Mouse (Mus musculus) liver, embryonic 14.5 days (tissue): ENCODE results near the gene Gm1604a. TPM values are rescaled to one million over a fixed set of nuclear protein-coding genes. Genes with fewer than 3 reads are reported as not detected.
"Not testable (repeated sequence)": the region's sequence is repeated elsewhere in the genome, so short reads cannot be mapped to it uniquely, and the experiment has no call there.

Source experiments
- ATAC-seq: fragments of 200-750 bp; cut with Nextera tagmentation; 2 replicates; pipeline ENCODE4 v1.8.0; 2017; ENCODE audit warnings: moderate number of reproducible peaks, mild to moderate bottlenecking, moderate library complexity; ENCODE audit not compliant: insufficient read depth
- DNase-seq, 3 experiments: peaks; one replicate each; pipeline ENCODE4 v3.0.0-alpha.2; 2012 to 2013; ENCODE audit warnings: low read depth in 3 of 3, low spot score in 3 of 3
- H3K27ac ChIP-seq: fragments of 300-500 bp; sonication (generic); 2 replicates; pipeline ENCODE4 v1.5.1; 2014; ENCODE audit warnings: moderate library complexity, mild to moderate bottlenecking, control low read depth, inconsistent platforms
- H3K27me3 ChIP-seq: fragments of 300-500 bp; sonication (generic); 2 replicates; pipeline ENCODE4 v1.6.1; 2014; ENCODE audit warnings: mild to moderate bottlenecking, low read length, moderate library complexity; ENCODE audit not compliant: control insufficient read depth, insufficient read depth
- H3K36me3 ChIP-seq: fragments of 300-500 bp; sonication (generic); replicated peaks from 2 replicates; pipeline ENCODE4 v1.6.1; 2014; ENCODE audit warnings: low read depth; ENCODE audit not compliant: control insufficient read depth, insufficient read depth
- H3K4me1 ChIP-seq, 2 experiments: fragments of 200-500 bp in 1 of 2; fragments of 300-500 bp in 1 of 2; sonication (generic) in 1 of 2; replicated peaks; 2 replicates each; pipeline ENCODE4 v1.6.1; 2012 to 2014; ENCODE audit warnings: antibody characterized with exemption in 1 of 2, inconsistent platforms in 1 of 2, low read length in 1 of 2; ENCODE audit not compliant: control insufficient read depth in 2 of 2, insufficient read depth in 2 of 2
- H3K4me2 ChIP-seq: fragments of 300-500 bp; sonication (generic); 2 replicates; pipeline ENCODE4 v1.6.1; 2014; ENCODE audit warnings: low read depth, mild to moderate bottlenecking, control low read depth, moderate library complexity
- H3K4me3 ChIP-seq, 2 experiments: fragments of 200-500 bp in 1 of 2; fragments of 300-500 bp in 1 of 2; sonication (generic) in 1 of 2; 2 replicates each; pipeline ENCODE4 v1.5.1; 2012 to 2014; ENCODE audit warnings: low read depth in 2 of 2, low read length in 2 of 2, mild to moderate bottlenecking in 2 of 2, control low read depth in 1 of 2, inconsistent platforms in 1 of 2, moderate library complexity in 1 of 2; ENCODE audit not compliant: insufficient read depth in 1 of 2
- H3K9ac ChIP-seq: fragments of 300-500 bp; sonication (generic); replicated peaks from 2 replicates; pipeline ENCODE4 v1.6.1; 2014; ENCODE audit warnings: mild to moderate bottlenecking, control low read depth, moderate library complexity
- H3K9me3 ChIP-seq: fragments of 300-500 bp; sonication (generic); 2 replicates; pipeline ENCODE4 v1.6.1; 2016; ENCODE audit warnings: low read length, mixed read lengths; ENCODE audit not compliant: control insufficient read depth
- WGBS: fragments of 180-500 bp; shearing (Covaris S2); extraction: QIAGEN DNeasy Blood & Tissue Kit; methylation state at CpG from one replicate; pipeline ENCODE4 v1.1.7; 2014; ENCODE audit not compliant: insufficient replicate concordance; 5-methylcytosine and 5-hydroxymethylcytosine counted together
- polyA plus RNA-seq, 2 experiments: library from polyadenylated mRNA; depleted of rRNA in 1 of 2; stranded (reverse) in 1 of 2; unstranded in 1 of 2; fragments of >200 nt; fragmentation: Nextera tagmentation in 1 of 2; extraction: Ambion mirVana in 1 of 2; gene quantifications; 2 replicates each; pipeline versions ENCODE4 v1.2.1 to v1.2.3; 2012 to 2014

Gene Gm1604a
- polyA plus RNA-seq, 2 experiments, result 0.14 TPM; not detected in 1

- H3K4me3 ChIP-seq, H3K4me2 ChIP-seq, H3K9ac ChIP-seq, H3K27me3 ChIP-seq, DNase-seq, H3K9me3 ChIP-seq, H3K27ac ChIP-seq, ATAC-seq, H3K4me1 ChIP-seq, H3K36me3 ChIP-seq: not testable (repeated sequence)
- 66% methylated on average over 3 of the region's 14 CpGs for WGBS
Observed at GRCm38 (mm10) chr17:7025764-7026346, 487 bp downstream of the Gm1604a start.

- DNase-seq, H3K36me3 ChIP-seq, H3K4me2 ChIP-seq, H3K4me3 ChIP-seq, H3K27ac ChIP-seq, H3K9ac ChIP-seq, H3K27me3 ChIP-seq, H3K9me3 ChIP-seq, ATAC-seq, H3K4me1 ChIP-seq: not testable (repeated sequence)
- 45% methylated on average over 5 of the region's 7 CpGs for WGBS
Observed at GRCm38 (mm10) chr17:7030204-7030603, 4.8 kb downstream of the Gm1604a start.

GRCm38 (mm10) chr17:7030622-7031174 is 5.3 kb downstream of the Gm1604a start:
- WGBS, result 54% methylated on average over 3 of the region's 6 CpGs
- ATAC-seq, H3K4me3 ChIP-seq, H3K4me1 ChIP-seq, H3K9me3 ChIP-seq, H3K36me3 ChIP-seq, H3K4me2 ChIP-seq, DNase-seq, H3K27ac ChIP-seq, H3K9ac ChIP-seq, H3K27me3 ChIP-seq: not testable (repeated sequence)

- DNase-seq, H3K9me3 ChIP-seq, H3K4me3 ChIP-seq, H3K9ac ChIP-seq, ATAC-seq, H3K27ac ChIP-seq, H3K4me1 ChIP-seq, H3K27me3 ChIP-seq, H3K36me3 ChIP-seq, H3K4me2 ChIP-seq: not testable (repeated sequence)
- WGBS, result 43% methylated on average over 3 of the region's 17 CpGs
Observed at GRCm38 (mm10) chr17:7033192-7034166, 8.1 kb downstream of the Gm1604a start.

GRCm38 (mm10) chr17:7068997-7069539 is 43.7 kb downstream of the Gm1604a start:
- WGBS, result 32% methylated on average over 2 of the region's 4 CpGs
- not testable (repeated sequence) for H3K4me3 ChIP-seq, ATAC-seq, H3K4me2 ChIP-seq, DNase-seq, H3K36me3 ChIP-seq, H3K9ac ChIP-seq, H3K9me3 ChIP-seq, H3K4me1 ChIP-seq, H3K27ac ChIP-seq, H3K27me3 ChIP-seq

- 64% methylated on average over 5 of the region's 7 CpGs for WGBS
- not testable (repeated sequence) for H3K27ac ChIP-seq
Observed at GRCm38 (mm10) chr17:7069561-7070240, 44.3 kb downstream of the Gm1604a start.

More at GRCm38 (mm10) chr17:7069561-7070240, 44.3 kb downstream of the Gm1604a start:
- H3K9ac ChIP-seq, H3K4me1 ChIP-seq, ATAC-seq, H3K9me3 ChIP-seq, H3K27me3 ChIP-seq, H3K4me2 ChIP-seq, H3K4me3 ChIP-seq, H3K36me3 ChIP-seq, DNase-seq: not testable (repeated sequence)
